Mouse (Mus musculus) midbrain, embryonic 10.5 days (tissue): ENCODE measurements around the gene Spty2d1. TPM values are rescaled to one million over a fixed set of nuclear protein-coding genes. Genes with fewer than 3 reads are reported as not detected.
"Not testable (repeated sequence)": the region's sequence is repeated elsewhere in the genome, so short reads cannot be mapped to it uniquely, and the experiment has no call there.

Source experiments
- DNase-seq: peaks from one replicate; pipeline ENCODE4 v3.0.0-alpha.2; 2017; ENCODE audit warnings: low spot score
- H3K27ac ChIP-seq: fragments of 300-500 bp; sonication (generic); replicated peaks from 2 replicates; pipeline ENCODE4 v1.5.1; 2016; ENCODE audit warnings: mild to moderate bottlenecking
- H3K27me3 ChIP-seq: fragments of 300-500 bp; sonication (generic); 2 replicates; pipeline ENCODE4 v1.6.1; 2016; ENCODE audit warnings: low read depth, mild to moderate bottlenecking; ENCODE audit not compliant: poor library complexity, severe bottlenecking
- H3K36me3 ChIP-seq: fragments of 300-500 bp; sonication (generic); 2 replicates; pipeline ENCODE4 v1.6.1; 2016; ENCODE audit warnings: mild to moderate bottlenecking, moderate library complexity
- H3K4me1 ChIP-seq: fragments of 300-500 bp; sonication (generic); 2 replicates; pipeline ENCODE4 v1.6.1; 2016
- H3K4me3 ChIP-seq: fragments of 300-500 bp; sonication (generic); 2 replicates; pipeline ENCODE4 v1.5.1; 2016; ENCODE audit warnings: mild to moderate bottlenecking, moderate library complexity
- H3K9me3 ChIP-seq: fragments of 300-500 bp; sonication (generic); replicated peaks from 2 replicates; pipeline ENCODE4 v1.6.1; 2016; ENCODE audit warnings: mild to moderate bottlenecking
- WGBS: fragments of 180-500 bp; shearing (Covaris S2); methylation state at CpG from one replicate; pipeline ENCODE4 v1.1.7; 2016; 5-methylcytosine and 5-hydroxymethylcytosine counted together
- polyA plus RNA-seq: library from polyadenylated mRNA; unstranded; fragments of >200 nt; fragmentation: Nextera tagmentation; extraction: Ambion mirVana; gene quantifications from 2 replicates; pipeline ENCODE4 v1.2.1, GENCODE M21; 2016

The Spty2d1 gene
- polyA plus RNA-seq, 1 experiment from 2014 or later, result 11.1 TPM

DNA sequence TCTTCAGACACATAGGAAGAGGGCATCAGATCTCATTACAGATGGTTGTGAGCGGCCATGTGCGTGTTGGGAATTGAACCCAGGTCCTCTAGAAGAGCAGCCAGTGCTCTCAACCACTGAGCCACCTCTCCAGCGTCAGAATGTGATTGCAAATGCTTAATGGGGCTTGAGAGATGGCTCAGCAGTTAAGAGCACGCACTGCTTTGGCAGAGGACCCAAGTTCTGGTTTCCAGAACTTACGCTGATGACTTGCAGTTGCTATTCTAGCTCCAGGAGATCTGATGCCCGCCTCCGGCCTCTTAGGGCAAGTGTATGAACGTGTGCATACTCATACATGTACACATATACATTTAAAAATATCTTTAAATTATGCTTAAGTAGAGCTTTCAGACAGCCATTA is 27.2 kb upstream of the Spty2d1 start:
- Histone ChIP-seq H3K4me1 (no peaks in the 10 kb centered on the region), H3K27me3 (no peaks in the 10 kb centered on the region), H3K36me3 (no peaks in the 10 kb centered on the region), H3K27ac (no peak overlapping the region), H3K4me3 (no peak overlapping the region), H3K9me3 (no peaks in the 10 kb centered on the region)
- no peak for DNase-seq
- WGBS, result 81% methylated on average over 8 of the region's 8 CpGs

DNA sequence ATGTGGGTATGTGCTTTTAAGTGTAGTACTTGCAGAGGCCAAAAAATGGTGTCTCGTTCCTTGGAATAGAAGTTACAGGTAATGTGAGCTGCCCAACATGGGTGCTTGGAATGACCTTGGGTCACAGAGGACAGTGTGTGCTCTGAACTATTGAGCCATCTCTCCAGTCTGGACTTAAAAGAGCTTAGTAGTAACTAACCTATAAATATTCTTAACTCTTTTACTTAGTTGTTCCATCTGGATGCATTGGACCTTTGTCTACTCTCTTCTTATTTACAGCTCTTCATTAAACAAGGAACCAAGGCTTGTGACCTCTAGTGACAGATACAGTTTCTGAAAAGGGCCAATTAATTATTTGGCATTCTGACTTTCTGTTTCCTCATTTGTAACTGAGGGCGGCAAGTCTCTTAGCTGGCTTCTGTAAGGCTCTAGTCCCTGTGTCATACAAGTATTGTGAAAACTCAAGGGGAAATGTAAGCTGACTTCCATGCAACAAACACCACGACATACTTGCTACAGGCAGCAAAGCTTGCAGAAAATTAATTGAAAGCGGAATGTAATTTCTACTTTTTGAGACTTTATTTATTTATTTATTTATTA is 26.7 kb upstream of the Spty2d1 start:
- 88% methylated on average over 4 of the region's 4 CpGs for WGBS
- no peak for DNase-seq
- no peaks in the 10 kb centered on the region for H3K4me1 ChIP-seq

DNA sequence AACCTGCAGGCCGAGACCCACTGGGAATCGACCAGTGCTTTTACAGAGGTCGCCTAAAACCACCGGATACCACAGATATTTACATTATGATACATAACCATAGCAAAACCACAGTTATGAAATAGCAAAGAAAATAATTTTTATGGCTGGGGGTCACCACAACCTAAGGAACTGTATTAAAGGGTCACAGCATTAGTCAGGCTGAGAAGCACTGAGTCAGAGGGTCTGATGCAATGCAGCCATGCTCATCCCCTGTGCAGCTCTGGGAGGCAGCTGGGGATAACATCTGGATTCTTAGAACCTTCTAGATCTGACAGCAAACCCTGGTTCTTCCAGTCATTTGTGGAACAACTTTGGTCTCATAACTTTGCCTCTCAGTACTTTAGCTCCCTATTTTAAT is 23.2 kb upstream of the Spty2d1 start:
- no peaks in the 10 kb centered on the region for H3K4me1 ChIP-seq
- no peaks in the 10 kb centered on the region for H3K9me3 ChIP-seq
- DNase-seq, result no peak
- H3K4me3 ChIP-seq, result no peak overlapping the region
- no peak overlapping the region for H3K27ac ChIP-seq
- 88% methylated on average over 4 of the region's 4 CpGs for WGBS
- no peaks in the 10 kb centered on the region for H3K36me3 ChIP-seq
- H3K27me3 ChIP-seq, result no peaks in the 10 kb centered on the region

More for the DNA sequence above, 26.7 kb upstream of the Spty2d1 start:
- Histone ChIP-seq H3K4me3 (no peak overlapping the region), H3K36me3 (no peaks in the 10 kb centered on the region), H3K9me3 (no peaks in the 10 kb centered on the region), H3K27me3 (no peaks in the 10 kb centered on the region), H3K27ac (no peak overlapping the region)

DNA sequence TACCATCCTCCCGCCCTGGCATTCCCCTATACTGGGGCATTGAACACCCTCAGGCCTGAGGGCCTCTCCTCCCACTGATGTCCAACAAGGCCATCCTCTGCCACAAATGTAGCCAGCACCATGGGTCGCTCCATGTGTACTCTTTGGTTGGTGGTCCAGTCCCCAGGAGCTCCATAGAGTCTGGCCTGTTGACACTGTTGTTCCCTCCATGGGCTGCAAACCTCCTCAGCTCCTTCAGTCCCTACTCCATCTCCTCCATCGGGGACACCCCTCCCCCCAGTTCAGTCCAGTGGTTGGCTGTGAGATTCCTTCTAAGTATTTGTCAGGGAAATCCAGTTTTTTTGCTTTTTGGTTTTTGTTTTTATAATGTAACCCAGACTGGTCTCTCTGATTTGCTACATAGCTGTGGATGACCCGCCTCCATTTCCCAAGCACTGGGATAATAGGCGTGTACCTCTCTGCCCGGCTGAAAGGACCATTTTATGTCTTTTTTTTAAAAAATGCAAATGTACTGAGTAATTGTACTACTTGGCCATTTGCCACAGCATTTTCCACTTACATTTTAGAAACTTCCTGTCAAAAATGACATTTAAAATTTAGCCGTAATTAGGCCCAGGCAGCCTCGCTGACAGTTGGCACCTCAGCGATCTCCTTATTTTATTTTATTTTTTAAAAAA is 22.4 kb upstream of the Spty2d1 start:
- no peaks in the 10 kb centered on the region for H3K27me3 ChIP-seq
- no peak overlapping the region for H3K27ac ChIP-seq
- no peak overlapping the region for H3K4me3 ChIP-seq
- no peaks in the 10 kb centered on the region for H3K36me3 ChIP-seq
- DNase-seq, result no peak
- WGBS, result 90% methylated on average over 9 of the region's 9 CpGs
- no peaks in the 10 kb centered on the region for H3K9me3 ChIP-seq
- H3K4me1 ChIP-seq, result no peaks in the 10 kb centered on the region

DNA sequence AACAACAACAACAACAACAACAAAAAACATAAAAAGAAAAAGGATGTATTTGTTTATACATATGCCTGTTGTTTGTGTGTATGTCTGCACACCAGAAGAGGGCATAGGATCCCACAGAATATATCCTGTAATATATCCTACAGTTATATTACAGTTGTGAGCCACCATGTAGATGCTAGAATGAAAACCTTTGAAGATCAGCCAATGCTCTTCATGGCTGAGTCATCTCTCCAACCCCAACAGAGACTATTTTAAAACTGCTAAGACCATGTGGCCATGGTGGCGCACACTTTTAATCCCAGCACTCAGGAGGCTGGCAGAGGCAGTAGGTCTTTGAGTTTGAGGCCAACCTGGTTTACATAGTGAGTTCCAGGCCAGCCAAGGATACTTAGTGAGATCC is 19.3 kb upstream of the Spty2d1 start:
- Histone ChIP-seq H3K4me1 (no peaks in the 10 kb centered on the region), H3K36me3 (no peaks in the 10 kb centered on the region), H3K9me3 (no peaks in the 10 kb centered on the region), H3K27me3 (no peaks in the 10 kb centered on the region), H3K27ac (no peak overlapping the region), H3K4me3 (no peak overlapping the region)
- 95% methylated on average over 1 of the region's 1 CpGs for WGBS
- no peak for DNase-seq

DNA sequence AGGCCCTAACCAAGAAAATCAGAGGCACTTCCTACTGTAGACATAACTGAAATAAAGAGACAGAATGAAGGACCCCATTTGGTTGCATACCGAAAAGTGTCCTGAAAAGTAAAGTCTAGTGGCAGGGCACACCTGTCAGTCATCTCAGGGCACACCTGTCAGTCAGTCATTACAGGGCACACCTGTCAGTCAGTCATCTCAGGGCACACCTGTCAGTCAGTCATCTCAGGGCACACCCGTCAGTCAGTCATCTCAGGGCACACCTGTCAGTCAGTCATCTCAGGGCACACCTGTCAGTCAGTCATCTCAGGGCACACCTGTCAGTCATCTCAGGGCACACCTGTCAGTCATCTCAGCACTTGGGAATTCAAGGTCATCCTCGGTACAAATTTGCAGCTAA is 18.7 kb upstream of the Spty2d1 start:
- not testable (repeated sequence) for H3K4me1 ChIP-seq, H3K27ac ChIP-seq, H3K36me3 ChIP-seq, H3K4me3 ChIP-seq, DNase-seq, H3K9me3 ChIP-seq, H3K27me3 ChIP-seq
- 90% methylated on average over 3 of the region's 3 CpGs for WGBS

DNA sequence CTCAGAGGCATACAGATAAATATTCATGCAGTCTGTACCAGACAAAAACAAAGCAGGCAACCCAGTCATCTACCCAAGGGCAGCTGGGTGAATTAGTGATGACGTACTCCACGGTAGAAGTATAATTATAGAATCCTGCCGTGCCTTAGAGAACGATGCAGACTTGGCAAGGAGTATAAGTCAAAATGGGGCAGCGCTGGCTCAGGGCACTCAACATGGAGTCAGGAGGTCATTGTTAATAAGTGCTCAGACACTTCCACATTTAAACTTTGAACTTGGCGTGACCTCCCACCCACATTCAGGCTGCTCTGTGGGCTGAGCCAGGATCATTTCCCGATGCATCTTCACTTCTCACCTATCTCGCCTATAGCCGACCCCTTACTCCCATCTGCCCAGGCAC is 17.2 kb upstream of the Spty2d1 start:
- 87% methylated on average over 9 of the region's 9 CpGs for WGBS

DNA sequence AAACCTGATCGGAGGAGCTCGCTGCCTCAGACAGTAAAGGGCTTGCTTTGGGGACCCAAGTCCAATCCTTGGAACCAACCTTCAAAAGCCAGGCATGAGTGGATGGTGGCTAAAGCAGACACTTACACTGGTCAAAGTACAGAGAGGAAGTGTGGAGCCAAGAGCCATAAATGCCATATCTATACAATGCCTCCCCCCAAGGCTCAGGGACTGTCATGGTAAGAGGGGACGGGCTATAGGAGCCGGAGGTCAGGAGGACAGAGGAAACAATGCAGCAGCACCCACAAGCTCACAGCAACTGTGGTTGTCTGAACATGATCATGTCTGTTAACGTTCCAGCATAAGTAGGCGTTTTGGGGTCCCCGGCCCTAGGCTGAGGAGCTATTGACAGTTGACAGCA is 16.2 kb upstream of the Spty2d1 start:
- Histone ChIP-seq H3K9me3 (no peaks in the 10 kb centered on the region), H3K36me3 (no peaks in the 10 kb centered on the region), H3K27ac (no peak overlapping the region), H3K27me3 (no peaks in the 10 kb centered on the region), H3K4me1 (peaks cover 5% of the 10 kb centered on the region; the same call in 1 of the 2 replicates), H3K4me3 (no peak overlapping the region)
- WGBS, result 93% methylated on average over 7 of the region's 7 CpGs
- no peak for DNase-seq

More for the DNA sequence above, 17.2 kb upstream of the Spty2d1 start:
- no peak overlapping the region for H3K4me3 ChIP-seq
- H3K27ac ChIP-seq, result no peak overlapping the region
- H3K4me1 ChIP-seq, result no peaks in the 10 kb centered on the region
- no peak for DNase-seq
- no peaks in the 10 kb centered on the region for H3K27me3 ChIP-seq
- no peaks in the 10 kb centered on the region for H3K36me3 ChIP-seq
- H3K9me3 ChIP-seq, result no peaks in the 10 kb centered on the region

DNA sequence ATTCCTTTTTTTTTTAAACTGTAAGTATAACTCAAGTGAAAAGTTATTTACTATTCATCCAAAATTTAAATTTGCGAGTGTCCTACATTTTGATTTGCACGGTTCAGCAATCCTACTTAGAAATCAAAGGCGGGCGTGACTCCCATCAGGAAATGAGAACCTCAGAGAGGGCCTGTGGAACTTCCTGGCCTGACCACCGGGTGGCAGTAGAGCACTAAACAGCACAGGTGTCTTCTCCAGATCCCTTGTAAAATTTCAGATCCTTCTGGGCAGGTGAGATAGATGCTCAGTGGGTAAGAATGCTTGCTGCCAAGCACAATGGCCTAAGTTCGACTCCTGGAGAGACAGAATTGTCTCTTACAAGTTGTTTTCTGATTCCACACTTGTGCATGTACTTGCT is 15.3 kb upstream of the Spty2d1 start:
- 21% methylated on average over 6 of the region's 6 CpGs for WGBS
- H3K9me3 ChIP-seq, result no peaks in the 10 kb centered on the region
- no peaks in the 10 kb centered on the region for H3K27me3 ChIP-seq
- no peak overlapping the region for H3K4me3 ChIP-seq
- H3K4me1 ChIP-seq, result peaks cover 5% of the 10 kb centered on the region; the same call in 1 of the 2 replicates
- no peaks in the 10 kb centered on the region for H3K36me3 ChIP-seq
- H3K27ac ChIP-seq, result no peak overlapping the region
- DNase-seq, result peak; percentile 74

DNA sequence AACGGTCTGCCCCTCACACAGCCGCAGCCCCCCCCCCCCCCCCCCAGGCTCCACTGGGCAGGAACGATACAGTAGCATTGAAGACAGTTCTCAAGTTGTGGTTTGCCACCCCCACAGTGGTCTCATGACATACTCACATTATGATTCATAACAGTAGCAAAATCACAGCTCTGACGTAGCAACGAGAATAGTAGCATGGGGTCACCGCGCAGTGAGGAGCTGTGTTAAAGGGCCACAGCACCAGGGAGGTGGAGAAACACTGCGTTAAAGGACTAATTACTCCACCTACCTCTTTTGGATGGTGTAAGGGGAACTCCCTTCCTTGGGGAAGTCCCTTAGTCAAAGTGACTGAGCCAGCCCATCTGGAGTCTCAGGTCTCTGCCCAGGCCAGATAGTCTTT is 14.3 kb upstream of the Spty2d1 start:
- 78% methylated on average over 8 of the region's 8 CpGs for WGBS
- H3K4me3 ChIP-seq, result no peak overlapping the region
- H3K4me1 ChIP-seq, result peaks cover 5% of the 10 kb centered on the region; the same call in 1 of the 2 replicates
- no peaks in the 10 kb centered on the region for H3K9me3 ChIP-seq
- H3K36me3 ChIP-seq, result no peaks in the 10 kb centered on the region
- no peak overlapping the region for H3K27ac ChIP-seq
- DNase-seq, result no peak
- H3K27me3 ChIP-seq, result no peaks in the 10 kb centered on the region

DNA sequence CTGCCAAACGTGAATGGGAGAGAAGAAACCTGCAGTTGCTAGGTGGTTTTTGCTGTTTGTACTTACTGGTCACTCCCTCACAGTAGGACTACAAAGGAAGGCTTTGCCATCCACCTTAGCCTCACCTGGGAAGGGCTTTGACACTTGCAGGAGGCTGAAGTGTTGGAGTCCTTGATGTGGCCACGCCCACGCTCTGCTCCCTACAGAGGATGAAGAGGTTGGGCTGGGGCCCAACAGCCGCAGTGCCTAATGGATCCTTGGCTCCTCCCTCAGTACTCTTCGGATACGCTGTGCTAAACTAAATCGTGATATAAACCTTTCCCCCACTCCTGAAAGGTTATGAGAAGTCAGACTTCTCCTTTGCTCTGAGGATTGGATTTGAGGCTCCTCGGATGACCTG is 12.7 kb upstream of the Spty2d1 start:
- WGBS, result 16% methylated on average over 8 of the region's 8 CpGs
- H3K4me3 ChIP-seq, result no peak overlapping the region
- no peaks in the 10 kb centered on the region for H3K36me3 ChIP-seq
- no peaks in the 10 kb centered on the region for H3K27me3 ChIP-seq
- no peaks in the 10 kb centered on the region for H3K9me3 ChIP-seq
- H3K27ac ChIP-seq, result no peak overlapping the region
- DNase-seq, result no peak
- peaks cover 5% of the 10 kb centered on the region; the same call in 1 of the 2 replicates for H3K4me1 ChIP-seq

DNA sequence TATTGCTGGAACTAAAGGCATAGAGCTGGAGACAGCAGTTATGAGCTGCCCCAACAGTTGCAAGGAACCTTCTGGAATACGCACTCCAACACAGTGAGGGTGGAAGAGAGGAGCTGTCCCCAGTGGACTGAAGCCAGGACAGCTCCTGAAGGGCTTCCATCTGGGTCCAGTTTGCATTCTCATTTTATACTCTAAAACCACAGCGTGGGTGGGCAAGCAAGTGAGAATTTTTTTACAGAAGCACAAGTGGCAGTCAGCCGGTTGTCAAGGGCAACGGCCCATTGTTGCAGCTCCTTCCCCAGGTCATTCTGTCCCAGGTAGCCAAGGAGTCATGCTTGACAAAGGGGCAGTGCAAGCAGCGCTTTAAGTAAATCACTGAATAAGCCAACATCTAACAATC is 11.4 kb upstream of the Spty2d1 start:
- Histone ChIP-seq H3K27me3 (no peaks in the 10 kb centered on the region), H3K36me3 (no peaks in the 10 kb centered on the region), H3K27ac (no peak overlapping the region), H3K9me3 (no peaks in the 10 kb centered on the region), H3K4me1 (peaks cover 16% of the 10 kb centered on the region), H3K4me3 (no peak overlapping the region)
- DNase-seq, result no peak
- WGBS, result 68% methylated on average over 5 of the region's 5 CpGs

DNA sequence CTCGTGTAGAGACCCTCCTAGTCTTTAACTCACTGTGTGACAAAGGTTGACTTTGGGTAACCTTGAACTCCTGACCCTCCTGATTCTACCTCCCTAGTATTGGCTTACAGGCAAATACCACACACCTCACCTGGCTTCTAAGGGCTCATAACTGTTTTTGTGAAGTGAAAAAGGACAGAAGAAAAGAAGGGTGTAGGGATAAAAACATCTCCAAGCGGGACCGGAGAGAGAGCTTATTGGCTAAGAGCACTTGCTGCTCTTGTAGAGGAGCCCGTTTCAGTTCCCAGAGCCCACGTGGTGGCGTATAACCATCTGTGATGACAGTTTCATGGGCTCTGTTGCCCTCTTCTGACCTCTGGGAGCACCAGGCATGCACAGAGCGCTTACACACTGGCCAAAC is 8.9 kb upstream of the Spty2d1 start:
- WGBS, result 78% methylated on average over 7 of the region's 7 CpGs
- Histone ChIP-seq H3K36me3 (no peaks in the 10 kb centered on the region), H3K4me3 (no peak overlapping the region), H3K27ac (no peak overlapping the region), H3K27me3 (no peaks in the 10 kb centered on the region), H3K9me3 (no peaks in the 10 kb centered on the region), H3K4me1 (peaks cover 23% of the 10 kb centered on the region)
- DNase-seq, result no peak
